Mouse (Mus musculus) adrenal gland, postnatal 36 days (tissue): ENCODE results near the gene Msmp. TPM values are rescaled to one million over a fixed set of nuclear protein-coding genes. Genes with fewer than 3 reads are reported as not detected.
A peak's percentile ranks its signal among the peaks of the same experiment; 100 is the strongest.

Experiments
- DNase-seq, 2 experiments: peaks; one replicate each; pipeline ENCODE4 v3.0.0; 2021; ENCODE audit warnings: mixed read lengths in 1 of 2
- long read RNA-seq, 2 experiments: library from polyadenylated mRNA; stranded (forward); transcript quantifications; one replicate each; pipeline ENCODE4 v2.0.0; 2021; ENCODE audit warnings: borderline sequencing depth in 2 of 2
- total RNA-seq, 2 experiments: library from RNA; stranded (reverse); gene quantifications; 2 replicates each; pipeline ENCODE4 v1.2.3; 2021

The Msmp gene
- total RNA-seq = 1 to 10 TPM; 3.2 to 3.4 TPM
- long read RNA-seq, experiment 1, partial matches to known transcripts = 0 of 4 reads
- long read RNA-seq, experiment 1, other reads (novel, unspliced or antisense) = 0 of 4 reads
- long read RNA-seq, experiment 2, partial matches to known transcripts = 0 of 3 reads
- long read RNA-seq, experiment 2, other reads (novel, unspliced or antisense) = 0 of 3 reads

DNA sequence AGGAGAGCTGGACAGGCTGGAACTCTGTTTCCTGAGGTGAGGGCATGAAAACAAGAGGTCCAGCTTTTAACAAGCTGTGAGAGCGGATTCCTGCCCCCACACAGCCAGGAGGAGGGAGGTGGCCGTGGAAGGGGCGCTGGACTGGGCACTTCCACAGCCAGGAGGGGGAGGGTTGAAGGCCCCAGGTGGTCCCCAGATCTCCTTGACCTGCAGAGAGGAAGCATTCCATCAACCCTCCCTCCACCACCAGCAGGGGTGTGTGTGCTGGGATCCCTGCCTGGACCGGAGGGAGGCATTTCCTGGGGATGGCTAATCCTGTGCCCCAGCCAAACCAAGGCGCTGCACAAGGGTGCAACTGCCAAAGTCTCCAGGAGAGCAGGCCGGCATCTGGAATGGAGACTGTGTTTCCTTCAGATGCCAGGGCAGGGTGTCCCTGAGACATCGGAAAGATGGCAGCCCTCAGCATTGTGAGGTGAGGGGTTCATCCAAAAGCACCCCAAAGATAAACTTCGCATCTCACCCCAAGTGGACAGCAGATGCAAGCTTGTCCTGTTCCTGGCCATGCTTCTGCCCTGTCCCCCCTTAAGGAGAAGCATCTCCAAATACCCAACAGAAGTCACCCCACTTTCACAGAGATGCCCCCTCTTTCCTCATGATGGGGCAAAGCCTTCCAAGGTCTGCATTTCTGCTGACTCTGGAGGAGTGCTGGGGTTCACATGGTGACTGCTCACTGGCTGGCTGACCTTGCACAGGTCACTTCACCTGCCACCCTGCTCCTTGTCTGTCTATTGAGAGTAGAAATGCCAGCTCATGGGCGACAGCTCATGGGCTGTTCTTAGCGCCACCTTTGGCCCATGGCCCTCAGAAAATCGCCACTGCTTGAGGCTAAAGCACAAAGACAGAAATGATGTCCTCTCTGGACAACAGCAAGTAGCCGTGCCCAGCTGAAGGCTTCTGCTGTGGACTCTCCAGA lies at the start of gene Msmp:
TSS of gene Msmp (minus strand) at position 51 of the 973 bp plus-strand sequence.
- peak; percentile 56 to 63 for DNase-seq

DNA sequence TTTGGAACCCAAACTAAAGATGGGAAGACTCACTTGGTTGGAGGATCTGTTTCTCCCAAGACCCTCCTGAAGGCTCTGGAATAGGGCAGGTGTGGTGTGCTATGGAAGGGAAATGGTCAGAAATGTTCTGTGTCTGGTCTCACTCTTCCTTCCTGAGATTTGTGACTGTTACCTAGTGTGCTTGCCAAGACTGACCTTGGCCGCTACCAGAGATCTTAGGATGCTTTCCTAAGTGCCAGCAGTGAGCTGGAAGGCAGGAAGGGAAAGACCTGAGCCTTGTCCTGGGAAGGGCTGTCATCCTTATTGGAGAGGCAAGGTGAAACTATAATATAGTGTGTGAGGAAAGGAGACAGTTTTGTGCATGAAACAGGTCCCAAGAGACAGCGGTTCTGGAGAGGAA lies 49.4 kb upstream of the Msmp start:
- DNase-seq = peak in 1 of 2 experiments; percentile 14

DNA sequence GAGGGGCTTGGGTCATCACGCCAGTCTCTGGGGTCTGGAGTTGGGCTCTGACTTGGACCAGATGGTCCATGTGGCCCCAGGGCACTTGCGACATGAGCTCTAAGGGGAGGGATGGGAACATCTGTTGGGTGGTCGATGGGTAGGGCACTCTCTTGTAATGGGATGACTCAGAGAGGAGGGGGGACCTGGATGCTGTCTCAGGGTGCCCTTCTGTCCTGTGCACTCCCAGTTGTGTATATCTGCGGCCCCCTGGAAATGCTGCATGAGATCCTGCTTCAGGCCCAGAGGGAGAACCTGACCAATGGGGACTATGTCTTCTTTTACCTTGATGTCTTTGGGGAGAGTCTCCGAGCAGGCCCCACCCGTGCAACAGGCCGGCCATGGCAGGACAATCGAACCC lies 49.0 kb upstream of the Msmp start:
- no peak for DNase-seq

DNA sequence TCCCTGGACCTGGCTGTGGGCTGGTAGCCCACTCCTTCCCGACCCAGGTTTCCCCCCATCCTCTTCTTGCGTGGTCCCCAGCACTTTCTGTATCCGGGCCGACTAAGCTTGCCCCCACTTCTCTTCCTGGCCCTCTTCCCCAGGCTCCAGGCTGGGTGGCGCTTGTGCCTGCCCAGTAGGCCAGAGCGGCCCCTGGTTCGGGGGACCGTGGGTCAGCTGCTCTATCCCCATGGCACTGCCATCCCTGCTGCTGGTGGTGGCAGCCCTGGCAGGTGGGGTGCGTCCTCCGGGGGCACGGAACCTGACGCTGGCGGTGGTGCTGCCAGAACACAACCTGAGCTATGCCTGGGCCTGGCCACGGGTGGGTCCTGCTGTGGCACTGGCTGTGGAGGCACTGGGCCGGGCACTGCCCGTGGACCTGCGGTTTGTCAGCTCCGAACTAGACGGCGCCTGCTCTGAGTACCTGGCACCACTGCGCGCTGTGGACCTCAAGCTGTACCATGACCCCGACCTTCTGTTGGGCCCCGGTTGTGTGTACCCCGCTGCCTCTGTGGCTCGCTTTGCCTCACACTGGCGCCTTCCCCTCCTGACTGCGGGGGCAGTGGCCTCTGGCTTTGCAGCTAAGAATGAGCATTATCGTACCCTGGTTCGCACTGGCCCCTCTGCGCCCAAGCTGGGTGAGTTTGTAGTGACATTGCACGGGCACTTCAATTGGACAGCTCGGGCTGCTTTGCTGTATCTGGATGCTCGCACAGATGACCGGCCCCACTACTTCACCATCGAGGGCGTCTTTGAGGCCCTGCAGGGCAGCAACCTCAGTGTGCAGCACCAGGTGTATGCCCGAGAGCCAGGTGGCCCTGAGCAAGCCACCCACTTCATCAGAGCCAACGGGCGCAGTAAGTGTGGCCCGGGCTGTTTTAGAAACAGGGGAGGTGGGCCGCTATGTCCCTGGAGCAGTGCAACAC lies 47.9 kb upstream of the Msmp start:
- DNase-seq = peak in 1 of 2 experiments; percentile 23

DNA sequence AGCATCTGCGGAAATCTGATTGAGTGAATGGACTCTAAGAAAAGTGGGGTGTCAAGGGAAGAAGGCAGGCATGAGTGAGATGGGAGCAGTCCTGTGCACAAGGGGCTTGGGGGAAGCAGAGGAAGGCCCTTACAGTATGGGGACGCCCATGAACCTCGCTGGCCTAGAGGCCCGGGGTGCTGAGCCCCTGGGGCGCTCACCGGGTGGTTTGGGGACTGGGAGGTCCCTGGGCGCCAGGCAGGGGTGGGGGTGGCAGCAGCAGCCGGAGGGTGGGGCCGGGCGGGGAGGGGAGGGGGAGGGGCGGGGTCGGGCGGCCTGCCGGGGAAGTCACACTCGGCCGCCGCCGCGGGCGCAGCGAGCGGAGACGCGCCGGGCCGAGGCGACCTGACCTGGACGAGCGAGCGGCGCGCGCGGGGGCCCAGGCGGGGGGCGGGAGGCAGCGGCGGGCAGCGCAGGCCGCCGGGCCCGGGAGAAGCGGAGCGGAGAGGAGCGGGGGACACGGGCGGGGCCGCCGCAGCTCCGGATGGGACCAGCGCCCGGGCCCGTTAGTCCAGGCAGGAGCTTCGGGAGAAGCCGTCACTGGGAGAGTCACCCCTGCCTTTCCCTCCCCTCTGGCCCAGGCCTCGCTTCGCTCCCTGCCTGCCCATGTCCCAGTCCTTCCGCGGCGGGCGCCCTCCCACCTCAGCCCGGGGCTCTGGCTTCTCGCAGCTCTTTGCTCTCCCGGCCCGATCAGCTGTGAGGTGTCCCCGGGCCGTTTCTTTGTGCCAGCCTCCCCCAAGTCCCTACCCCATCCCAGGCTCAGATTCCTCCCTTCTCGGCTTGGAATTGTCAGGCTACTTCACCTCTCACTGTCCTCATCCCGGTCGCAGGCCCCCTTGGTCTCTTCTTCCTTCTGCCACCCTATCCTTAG lies 47.0 kb upstream of the Msmp start, which contains the start of gene Npr2:
TSS of gene Npr2 (plus strand) at position 890 of the 910 bp plus-strand sequence.
- peak; percentile 62 to 78 for DNase-seq

DNA sequence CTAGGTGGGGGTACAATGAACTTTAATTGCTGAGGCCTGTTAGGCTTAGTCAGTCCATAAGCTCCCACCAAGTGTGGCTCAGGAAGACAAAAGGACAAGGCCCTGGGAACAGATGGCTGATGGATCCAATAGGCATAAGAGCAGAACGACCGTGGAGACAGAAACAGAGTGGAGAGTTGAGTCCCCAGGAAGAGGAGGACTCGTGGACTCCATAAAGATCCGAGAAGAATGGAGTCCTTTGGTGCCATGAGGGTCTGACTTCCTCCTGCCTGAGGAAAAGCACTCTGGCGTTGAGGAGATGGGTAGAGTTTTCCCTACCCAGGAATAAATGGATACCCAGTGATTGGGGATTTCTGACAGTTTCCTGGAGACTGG lies 46.4 kb upstream of the Msmp start:
- no peak for DNase-seq

DNA sequence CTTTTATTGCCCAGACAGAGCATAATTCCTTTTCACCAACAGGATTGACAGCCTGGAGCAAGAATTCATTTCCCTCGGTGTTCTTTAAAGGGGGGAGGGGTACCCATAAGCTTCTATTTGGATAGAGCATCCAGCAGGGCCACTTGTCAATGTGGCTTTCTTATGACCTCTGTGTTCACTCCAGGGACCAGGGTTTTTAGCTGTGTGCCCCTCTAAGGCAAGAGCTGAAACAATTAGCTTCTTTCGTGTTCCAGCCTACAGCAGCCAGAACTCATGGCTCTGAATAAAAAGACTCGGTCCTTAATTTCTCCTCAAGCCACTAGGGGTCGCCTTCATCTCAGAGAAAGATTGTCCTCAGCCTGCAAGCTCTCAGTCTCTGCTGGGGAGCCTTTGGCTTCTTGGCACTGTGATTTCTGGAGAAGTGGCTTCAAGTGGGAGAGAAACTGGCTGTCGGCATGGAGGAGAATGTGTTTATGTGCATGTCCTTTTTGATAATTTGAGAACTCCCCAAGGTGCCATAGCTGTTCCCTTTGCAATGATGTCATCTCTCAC lies 45.8 kb upstream of the Msmp start:
- DNase-seq = peak; percentile 62 to 85

DNA sequence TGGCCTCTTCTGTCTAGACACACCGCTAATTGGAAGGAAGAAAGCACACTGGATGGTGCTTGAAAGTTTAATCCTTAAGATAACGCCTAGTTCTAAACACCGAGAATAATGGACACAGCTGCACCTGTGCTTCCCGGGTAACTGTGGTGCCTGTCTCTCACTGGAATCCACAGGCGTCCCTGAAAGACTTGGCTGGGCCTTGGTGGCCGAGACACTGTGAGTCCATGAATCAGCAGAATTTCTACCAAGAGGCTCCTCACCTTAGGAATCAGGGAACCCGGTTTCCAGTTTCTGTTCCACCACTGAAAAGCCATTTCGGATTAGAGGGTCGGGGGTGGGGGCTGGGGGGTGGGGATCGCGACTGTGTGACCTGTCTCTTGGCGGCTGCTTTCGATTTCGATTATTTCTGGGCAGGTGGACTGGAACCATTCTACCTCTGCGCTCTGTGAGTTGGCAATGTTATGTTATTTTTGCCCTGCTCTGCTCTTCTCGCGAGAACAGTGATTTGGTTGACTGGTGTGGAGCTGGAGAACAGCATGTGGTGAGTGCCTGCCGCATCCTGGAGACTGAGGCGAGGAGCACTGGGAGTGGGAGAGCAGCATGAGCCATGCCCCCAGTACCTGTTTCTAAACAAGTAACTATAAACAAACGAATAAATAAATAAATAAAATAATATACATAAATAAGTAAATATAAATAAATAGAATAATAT lies 45.0 kb upstream of the Msmp start:
- no peak for DNase-seq

DNA sequence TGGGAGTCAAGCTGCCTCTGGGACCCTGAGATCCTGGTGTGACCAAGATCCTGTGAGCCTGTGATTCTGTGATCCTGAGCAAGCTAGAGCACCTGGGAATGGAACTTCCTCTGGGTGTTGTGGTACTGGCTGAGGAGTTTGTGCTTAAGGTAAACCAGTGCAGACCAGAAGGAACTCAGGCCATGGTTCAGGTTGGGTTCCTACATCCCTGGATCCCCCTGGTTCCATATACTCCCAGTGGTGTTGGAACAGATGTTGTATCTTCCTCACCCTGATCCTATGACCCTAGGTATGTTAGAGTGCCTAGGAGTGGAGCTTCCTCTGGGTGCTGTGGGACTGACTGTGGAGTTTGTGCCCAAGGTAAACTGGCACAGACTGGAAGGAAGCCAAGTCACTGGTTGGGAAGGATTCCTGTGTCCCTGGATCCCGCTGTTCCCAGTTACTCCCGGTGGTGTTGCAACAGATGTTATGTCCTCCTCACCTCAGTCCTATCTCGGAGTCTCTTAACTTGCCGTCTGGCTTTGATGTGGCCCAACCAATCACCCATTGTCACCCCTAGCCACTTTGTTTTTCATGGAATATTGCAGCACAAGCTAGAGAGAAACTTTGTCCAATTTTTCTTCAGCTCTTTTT lies 36.0 kb upstream of the Msmp start:
- peak in 1 of 2 experiments; percentile 53 for DNase-seq

DNA sequence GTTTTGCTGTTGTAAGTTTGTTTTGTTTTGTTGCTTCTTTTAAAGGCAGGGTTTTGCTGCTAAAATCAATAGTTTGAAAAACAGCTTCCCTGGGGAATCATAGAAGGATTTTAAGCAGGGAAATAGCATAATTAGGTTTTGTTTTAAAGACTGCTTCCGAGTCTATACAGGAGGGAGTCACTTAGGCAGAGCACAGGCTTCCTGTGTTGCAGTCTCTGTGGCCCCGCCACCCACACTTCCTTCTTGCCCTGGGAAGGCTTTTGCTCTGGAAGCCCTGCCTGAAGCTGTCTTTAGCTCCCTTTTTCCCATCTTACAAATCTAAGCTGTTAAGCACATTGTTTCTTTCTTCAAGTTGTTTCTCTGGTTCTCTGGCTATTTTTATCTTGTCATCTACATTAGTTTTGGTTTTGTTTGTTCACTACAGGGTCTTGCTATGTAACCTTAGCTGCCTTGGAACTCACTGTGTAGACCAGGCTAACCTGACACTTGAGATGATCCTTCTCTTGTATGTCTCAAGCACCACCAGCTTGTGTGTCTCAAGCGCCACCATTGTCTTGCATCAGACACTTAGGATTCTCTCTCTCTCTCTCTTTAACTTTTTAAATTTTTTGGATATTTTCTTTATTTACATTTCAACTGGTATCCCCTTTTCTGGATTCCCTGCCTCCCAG lies 28.9 kb upstream of the Msmp start:
- peak in 1 of 2 experiments; percentile 37 for DNase-seq

DNA sequence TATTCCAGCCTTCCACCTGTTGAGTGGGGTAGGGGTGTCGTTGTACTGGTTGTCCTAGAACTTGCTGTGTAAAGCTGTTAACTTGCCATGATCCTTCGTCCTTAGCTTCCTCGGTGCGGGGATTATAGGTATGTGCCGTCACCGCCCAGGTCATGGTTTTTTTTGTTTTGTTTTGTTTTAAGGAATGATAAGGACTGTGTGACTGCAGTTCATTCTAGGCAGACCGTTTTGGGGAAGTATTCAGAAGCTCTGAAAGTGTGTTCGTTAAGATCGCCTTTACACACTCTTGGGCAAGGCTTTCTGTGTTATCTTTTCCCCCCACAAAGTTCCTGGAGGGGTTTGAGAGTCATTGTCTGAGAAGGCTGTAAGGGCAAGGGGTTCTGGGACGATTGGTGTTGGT lies 28.2 kb upstream of the Msmp start:
- DNase-seq = no peak

DNA sequence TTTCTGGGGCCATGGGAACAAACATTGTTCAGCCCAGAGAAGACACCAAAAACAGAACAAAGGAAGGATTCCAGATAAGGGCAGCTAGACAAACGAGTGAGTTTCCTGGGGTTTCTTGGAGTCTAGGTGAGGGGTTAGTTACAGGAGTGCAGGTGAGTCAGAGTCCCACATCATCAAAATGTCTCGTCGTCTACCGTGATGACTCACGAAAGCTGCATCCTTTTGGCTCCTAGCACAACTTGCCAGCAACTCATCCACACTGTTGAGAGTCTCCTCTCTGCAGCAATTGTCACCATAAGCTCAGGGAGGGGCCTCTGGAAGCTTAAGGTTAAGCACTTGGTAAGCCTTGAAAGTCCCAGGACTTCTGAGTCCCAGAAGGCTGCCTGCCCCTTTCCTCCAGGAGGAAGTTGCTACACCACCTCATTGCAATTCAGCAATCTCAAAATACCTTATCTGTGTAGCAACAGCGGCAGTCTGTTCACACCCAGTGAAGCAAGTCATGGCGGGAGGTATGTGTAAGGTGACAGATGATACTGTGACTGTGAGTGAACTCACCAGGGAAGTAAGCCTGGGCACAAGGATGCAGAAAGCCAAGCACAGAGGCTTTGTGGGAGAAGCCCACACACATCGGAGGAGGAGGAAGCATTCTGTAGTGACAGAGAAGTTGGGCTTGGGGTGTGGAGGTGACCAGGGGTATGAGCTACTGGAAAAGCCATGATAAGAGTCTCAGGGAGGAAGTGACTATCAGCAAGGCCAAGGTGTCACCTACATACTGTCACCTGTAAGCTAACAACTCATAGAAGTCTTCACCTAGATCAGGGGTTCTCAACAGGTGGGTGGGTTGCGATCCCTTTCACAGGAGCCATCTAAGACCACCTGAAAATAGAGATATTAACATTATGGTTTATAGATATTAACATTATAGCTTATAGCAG lies 20.7 kb upstream of the Msmp start:
- DNase-seq = no peak

DNA sequence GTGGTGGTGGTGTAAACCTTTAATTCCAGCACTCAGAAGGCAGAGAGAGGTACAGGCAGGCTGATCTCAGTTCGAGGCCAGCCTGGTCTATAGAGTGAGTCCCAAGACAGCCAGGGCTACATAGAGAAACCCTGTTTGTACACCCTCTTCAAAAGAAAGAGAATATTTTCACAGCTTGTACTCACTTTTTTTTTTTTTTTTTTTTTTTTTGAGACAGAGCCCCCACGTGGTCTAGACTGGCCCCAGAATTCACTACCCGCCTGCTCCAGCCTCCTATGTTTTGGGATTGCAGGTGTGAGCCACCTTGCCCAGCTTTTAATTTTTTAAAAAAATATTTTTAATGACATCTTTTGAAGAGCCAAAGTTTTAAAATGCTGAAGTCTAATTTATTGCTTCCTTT lies 19.8 kb upstream of the Msmp start:
- DNase-seq = no peak

DNA sequence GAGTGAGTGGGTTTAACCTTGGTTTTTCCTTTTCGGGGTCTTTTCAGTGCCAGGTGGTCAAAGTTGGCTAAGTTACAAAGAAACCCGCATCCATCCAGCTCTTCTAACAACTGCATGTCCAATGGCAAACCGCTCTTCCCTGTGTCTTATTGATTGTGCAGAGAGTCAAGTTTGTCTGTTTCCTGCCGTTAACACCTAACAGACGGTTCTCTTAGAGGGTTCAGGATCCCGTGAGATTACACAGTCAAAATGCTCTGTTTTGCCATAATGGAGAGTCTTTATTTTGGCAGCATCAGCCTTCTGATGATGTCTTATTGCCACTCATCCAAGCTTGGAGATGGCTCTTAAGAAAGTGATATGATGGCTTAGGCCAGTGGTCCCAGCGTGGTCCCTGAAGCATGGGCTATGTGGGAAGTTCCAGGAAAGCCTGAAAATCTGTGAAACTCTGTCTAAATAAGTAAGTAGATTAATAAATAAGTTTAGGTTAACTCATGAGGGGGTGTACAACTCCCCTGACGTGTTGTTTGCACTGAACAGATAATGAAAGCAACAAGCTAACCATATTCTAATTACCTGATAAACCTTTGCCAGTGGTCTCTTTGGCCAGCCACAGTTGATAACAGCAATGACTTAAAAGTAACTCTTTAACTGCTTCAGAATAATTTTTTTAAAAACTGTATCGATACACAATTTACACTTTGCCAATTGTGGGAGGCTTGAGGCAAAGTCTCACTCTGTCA lies 16.1 kb upstream of the Msmp start:
- DNase-seq = no peak

DNA sequence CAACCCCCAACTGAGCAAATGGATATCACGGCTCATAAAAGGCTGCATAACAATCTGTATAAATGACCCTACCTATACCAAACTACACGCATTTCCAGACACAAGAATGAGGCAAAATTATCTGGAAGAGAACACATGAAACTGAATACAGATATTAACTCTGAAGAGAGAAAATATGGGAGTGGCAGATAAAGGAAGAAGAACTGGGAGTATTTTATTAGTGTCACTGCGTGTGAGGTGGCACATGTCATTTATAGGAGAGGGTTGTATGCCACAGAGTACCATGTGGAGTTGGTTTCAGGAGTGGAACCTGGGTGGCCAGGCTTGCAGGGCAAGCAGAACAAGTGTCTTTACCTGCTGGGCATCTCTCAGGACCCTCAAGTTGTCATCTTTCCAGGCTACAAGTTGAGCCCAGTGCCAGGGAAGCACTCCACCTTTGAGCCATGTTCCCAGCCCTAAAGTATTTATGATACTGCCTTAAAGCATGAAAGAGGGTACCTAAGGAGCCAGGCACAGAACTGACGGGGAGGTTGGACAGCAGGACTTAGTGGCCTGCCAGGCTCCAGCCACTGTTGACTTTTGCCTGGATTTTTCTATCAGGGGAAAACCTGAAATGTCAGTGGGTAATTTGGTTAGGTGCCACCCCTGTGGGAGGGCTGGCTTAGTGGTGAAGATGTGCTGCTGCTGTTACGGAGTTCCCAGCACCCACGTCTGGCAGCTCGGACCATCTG lies 14.5 kb upstream of the Msmp start:
- no peak for DNase-seq

DNA sequence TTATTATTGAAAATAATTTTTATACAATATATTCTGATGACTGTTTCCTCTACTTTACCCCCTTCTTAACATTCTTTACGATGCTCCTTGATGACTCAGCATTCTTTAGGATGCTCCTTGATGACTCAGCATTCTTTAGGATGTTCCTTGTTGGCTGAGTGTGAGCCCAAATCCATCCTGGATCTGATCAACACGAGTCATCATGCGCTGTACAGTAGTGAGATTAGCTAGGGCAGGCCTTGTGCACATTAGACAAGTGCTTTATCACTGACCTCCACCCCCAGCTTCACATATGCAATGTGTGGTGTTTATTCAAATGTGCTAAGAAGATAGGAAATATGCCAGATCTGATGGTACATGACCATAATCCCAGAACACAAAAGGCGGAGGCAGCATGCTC lies 13.9 kb upstream of the Msmp start:
- DNase-seq = no peak
